Mouse (Mus musculus): ENCODE results near the gene Gsg1l2. TPM values are rescaled to one million over a fixed set of nuclear protein-coding genes. Genes with fewer than 3 reads are reported as not detected.

The Gsg1l2 gene
- polyA plus RNA-seq, 1 experiment from 2014 or later = not detected

- WGBS = 100% methylated on average over 1 of the region's 1 CpGs
- DNase-seq (ENCODE audit: low spot score) = no peak
- Histone ChIP-seq H3K4me1 (replicated peaks; ENCODE audit: control insufficient read depth, insufficient read depth, low read length) (no peaks in the 10 kb centered on the region), H3K9me3 (ENCODE audit: control insufficient read depth, low read length) (no peaks in the 10 kb centered on the region), H3K4me3 (ENCODE audit: low read depth, low read length) (no peak overlapping the region), H3K36me3 (ENCODE audit: control insufficient read depth, insufficient read depth, low read length) (no peaks in the 10 kb centered on the region), H3K27ac (ENCODE audit: low read depth, low read length) (no peak overlapping the region), H3K4me2 (ENCODE audit: low read depth, low read length, severe bottlenecking) (no peak overlapping the region), H3K27me3 (ENCODE audit: control insufficient read depth, insufficient read depth, low read length) (no peaks in the 10 kb centered on the region), H3K9ac (ENCODE audit: low read length) (no peak overlapping the region)
- ATAC-seq (replicated peaks; ENCODE audit: low FRiP score) = no peak
These were observed 18.1 kb upstream of the Gsg1l2 start for GRCm38 (mm10) chr11:67756287-67756686.

- H3K4me1 ChIP-seq (replicated peaks; ENCODE audit: control insufficient read depth, insufficient read depth, low read length) = no peaks in the 10 kb centered on the region
- no peaks in the 10 kb centered on the region for H3K36me3 ChIP-seq (ENCODE audit: control insufficient read depth, insufficient read depth, low read length)
- WGBS = 77% methylated on average over 15 of the region's 15 CpGs
- DNase-seq (ENCODE audit: low spot score) = no peak
- no peak for ATAC-seq (replicated peaks; ENCODE audit: low FRiP score)
- no peak overlapping the region for H3K4me2 ChIP-seq (ENCODE audit: low read depth, low read length, severe bottlenecking)
- no peak overlapping the region for H3K9ac ChIP-seq (ENCODE audit: low read length)
- H3K27me3 ChIP-seq (ENCODE audit: control insufficient read depth, insufficient read depth, low read length) = no peaks in the 10 kb centered on the region
- H3K9me3 ChIP-seq (ENCODE audit: control insufficient read depth, low read length) = no peaks in the 10 kb centered on the region
- no peak overlapping the region for H3K27ac ChIP-seq (ENCODE audit: low read depth, low read length)
- no peak overlapping the region for H3K4me3 ChIP-seq (ENCODE audit: low read depth, low read length)
These were observed 16.8 kb upstream of the Gsg1l2 start for GRCm38 (mm10) chr11:67757373-67758167.

GRCm38 (mm10) chr11:67771053-67771452 lies 3.4 kb upstream of the Gsg1l2 start, which contains the start of gene Glp2r:
Gene Glp2r, minus strand, starts transcription at chr11:67771153.
- no peaks in the 10 kb centered on the region for H3K4me1 ChIP-seq (replicated peaks; ENCODE audit: control insufficient read depth, insufficient read depth, low read length)
- no peak within 1 kb of the TSS for H3K27ac ChIP-seq (ENCODE audit: low read depth, low read length)
- no peak for DNase-seq (ENCODE audit: low spot score)
- no peak within 1 kb of the TSS for H3K9ac ChIP-seq (ENCODE audit: low read length)
- H3K36me3 ChIP-seq (ENCODE audit: control insufficient read depth, insufficient read depth, low read length) = no peaks in the 10 kb centered on the region
- H3K27me3 ChIP-seq (ENCODE audit: control insufficient read depth, insufficient read depth, low read length) = no peaks in the 10 kb centered on the region
- ATAC-seq (replicated peaks; ENCODE audit: low FRiP score) = no peak
- 88% methylated on average over 14 of the region's 14 CpGs for WGBS
- no peak within 1 kb of the TSS for H3K4me2 ChIP-seq (ENCODE audit: low read depth, low read length, severe bottlenecking)
- H3K4me3 ChIP-seq (ENCODE audit: low read depth, low read length) = no peak within 1 kb of the TSS
- H3K9me3 ChIP-seq (ENCODE audit: control insufficient read depth, low read length) = no peaks in the 10 kb centered on the region

- no peak overlapping the region for H3K4me3 ChIP-seq (ENCODE audit: low read depth, low read length)
- H3K36me3 ChIP-seq (ENCODE audit: control insufficient read depth, insufficient read depth, low read length) = no peaks in the 10 kb centered on the region
- H3K27me3 ChIP-seq (ENCODE audit: control insufficient read depth, insufficient read depth, low read length) = no peaks in the 10 kb centered on the region
- DNase-seq (ENCODE audit: low spot score) = no peak
- ATAC-seq (replicated peaks; ENCODE audit: low FRiP score) = no peak
- no peak overlapping the region for H3K4me2 ChIP-seq (ENCODE audit: low read depth, low read length, severe bottlenecking)
- no peaks in the 10 kb centered on the region for H3K9me3 ChIP-seq (ENCODE audit: control insufficient read depth, low read length)
- no peaks in the 10 kb centered on the region for H3K4me1 ChIP-seq (replicated peaks; ENCODE audit: control insufficient read depth, insufficient read depth, low read length)
- H3K9ac ChIP-seq (ENCODE audit: low read length) = no peak overlapping the region
- WGBS = 83% methylated on average over 2 of the region's 2 CpGs
- no peak overlapping the region for H3K27ac ChIP-seq (ENCODE audit: low read depth, low read length)
These were observed 2.7 kb upstream of the Gsg1l2 start for GRCm38 (mm10) chr11:67771691-67772090.

GRCm38 (mm10) chr11:67772577-67772976 lies 1.8 kb upstream of the Gsg1l2 start:
- ATAC-seq (replicated peaks; ENCODE audit: low FRiP score) = no peak
- no peak overlapping the region for H3K9ac ChIP-seq (ENCODE audit: low read length)

GRCm38 (mm10) chr11:67790182-67790581 lies 15.8 kb downstream of the Gsg1l2 start:
- no peaks in the 10 kb centered on the region for H3K36me3 ChIP-seq (ENCODE audit: control insufficient read depth, insufficient read depth, low read length)
- H3K4me1 ChIP-seq (replicated peaks; ENCODE audit: control insufficient read depth, insufficient read depth, low read length) = no peaks in the 10 kb centered on the region
- H3K4me3 ChIP-seq (ENCODE audit: low read depth, low read length) = no peak overlapping the region
- no peaks in the 10 kb centered on the region for H3K27me3 ChIP-seq (ENCODE audit: control insufficient read depth, insufficient read depth, low read length)
- ATAC-seq (replicated peaks; ENCODE audit: low FRiP score) (no peak), DNase-seq (ENCODE audit: low spot score) (no peak)
- H3K4me2 ChIP-seq (ENCODE audit: low read depth, low read length, severe bottlenecking) = no peak overlapping the region
- WGBS = 88% methylated on average over 11 of the region's 11 CpGs
- H3K27ac ChIP-seq (ENCODE audit: low read depth, low read length) = no peak overlapping the region
- H3K9ac ChIP-seq (ENCODE audit: low read length) = no peak overlapping the region
- H3K9me3 ChIP-seq (ENCODE audit: control insufficient read depth, low read length) = no peaks in the 10 kb centered on the region

More at GRCm38 (mm10) chr11:67772577-67772976, 1.8 kb upstream of the Gsg1l2 start:
- 37% methylated on average over 8 of the region's 8 CpGs for WGBS
- no peaks in the 10 kb centered on the region for H3K9me3 ChIP-seq (ENCODE audit: control insufficient read depth, low read length)
- no peak overlapping the region for H3K4me3 ChIP-seq (ENCODE audit: low read depth, low read length)
- no peaks in the 10 kb centered on the region for H3K4me1 ChIP-seq (replicated peaks; ENCODE audit: control insufficient read depth, insufficient read depth, low read length)
- DNase-seq (ENCODE audit: low spot score) = peak; percentile 64
- H3K4me2 ChIP-seq (ENCODE audit: low read depth, low read length, severe bottlenecking) = no peak overlapping the region
- H3K27me3 ChIP-seq (ENCODE audit: control insufficient read depth, insufficient read depth, low read length) = no peaks in the 10 kb centered on the region
- no peaks in the 10 kb centered on the region for H3K36me3 ChIP-seq (ENCODE audit: control insufficient read depth, insufficient read depth, low read length)
- H3K27ac ChIP-seq (ENCODE audit: low read depth, low read length) = no peak overlapping the region

- Histone ChIP-seq H3K4me3 (ENCODE audit: low read depth, low read length) (no peak within 1 kb of the TSS), H3K4me2 (ENCODE audit: low read depth, low read length, severe bottlenecking) (no peak within 1 kb of the TSS), H3K27me3 (ENCODE audit: control insufficient read depth, insufficient read depth, low read length) (no peaks in the 10 kb centered on the region), H3K4me1 (replicated peaks; ENCODE audit: control insufficient read depth, insufficient read depth, low read length) (no peaks in the 10 kb centered on the region), H3K9me3 (ENCODE audit: control insufficient read depth, low read length) (no peaks in the 10 kb centered on the region), H3K9ac (ENCODE audit: low read length) (no peak within 1 kb of the TSS), H3K36me3 (ENCODE audit: control insufficient read depth, insufficient read depth, low read length) (no peaks in the 10 kb centered on the region), H3K27ac (ENCODE audit: low read depth, low read length) (no peak within 1 kb of the TSS)
- 85% methylated on average over 7 of the region's 7 CpGs for WGBS
- DNase-seq (ENCODE audit: low spot score) = no peak
- no peak for ATAC-seq (replicated peaks; ENCODE audit: low FRiP score)
These were observed 23.5 kb downstream of the Gsg1l2 start, which contains the start of gene Dhrs7c for GRCm38 (mm10) chr11:67797931-67798330. Gene Dhrs7c, plus strand, starts transcription at chr11:67798187.

- Histone ChIP-seq H3K36me3 (ENCODE audit: control insufficient read depth, insufficient read depth, low read length) (no peaks in the 10 kb centered on the region), H3K9me3 (ENCODE audit: control insufficient read depth, low read length) (no peaks in the 10 kb centered on the region), H3K27ac (ENCODE audit: low read depth, low read length) (no peak overlapping the region), H3K4me3 (ENCODE audit: low read depth, low read length) (no peak overlapping the region), H3K4me2 (ENCODE audit: low read depth, low read length, severe bottlenecking) (no peak overlapping the region), H3K27me3 (ENCODE audit: control insufficient read depth, insufficient read depth, low read length) (no peaks in the 10 kb centered on the region), H3K4me1 (replicated peaks; ENCODE audit: control insufficient read depth, insufficient read depth, low read length) (no peaks in the 10 kb centered on the region), H3K9ac (ENCODE audit: low read length) (no peak overlapping the region)
- DNase-seq (ENCODE audit: low spot score) (no peak), ATAC-seq (replicated peaks; ENCODE audit: low FRiP score) (no peak)
These were observed 25.8 kb downstream of the Gsg1l2 start for GRCm38 (mm10) chr11:67800130-67800723.

All from forebrain, embryonic 11.5 days (tissue).